Mouse (Mus musculus) embryonic facial prominence, embryonic 10.5 days (tissue): Measurements from ENCODE around the gene Kcnn3. TPM values are rescaled to one million over a fixed set of nuclear protein-coding genes. Genes with fewer than 3 reads are reported as not detected.

Experiments used
- DNase-seq: peaks from one replicate; pipeline ENCODE4 v3.0.0-alpha.2; 2017; ENCODE audit warnings: low spot score
- H3K27ac ChIP-seq: fragments of 300-500 bp; sonication (generic); replicated peaks from 2 replicates; pipeline ENCODE4 v1.5.1; 2016; ENCODE audit warnings: mild to moderate bottlenecking
- H3K27me3 ChIP-seq: fragments of 300-500 bp; sonication (generic); replicated peaks from 2 replicates; pipeline ENCODE4 v1.6.1; 2016; ENCODE audit warnings: low read depth, mild to moderate bottlenecking; ENCODE audit not compliant: poor library complexity, severe bottlenecking
- H3K36me3 ChIP-seq: fragments of 300-500 bp; sonication (generic); replicated peaks from 2 replicates; pipeline ENCODE4 v1.6.1; 2016; ENCODE audit warnings: mild to moderate bottlenecking, moderate library complexity
- H3K4me1 ChIP-seq: fragments of 300-500 bp; sonication (generic); 2 replicates; pipeline ENCODE4 v1.6.1; 2016
- H3K4me3 ChIP-seq: fragments of 300-500 bp; sonication (generic); 2 replicates; pipeline ENCODE4 v1.5.1; 2016; ENCODE audit warnings: mild to moderate bottlenecking, moderate library complexity
- H3K9me3 ChIP-seq: fragments of 300-500 bp; sonication (generic); 2 replicates; pipeline ENCODE4 v1.6.1; 2016; ENCODE audit warnings: mild to moderate bottlenecking
- WGBS: fragments of 180-500 bp; shearing (Covaris S2); methylation state at CpG from one replicate; pipeline ENCODE4 v1.1.7; 2016; 5-methylcytosine and 5-hydroxymethylcytosine counted together
- polyA plus RNA-seq: library from polyadenylated mRNA; unstranded; fragments of >200 nt; fragmentation: Nextera tagmentation; extraction: Ambion mirVana; gene quantifications from 2 replicates; pipeline ENCODE4 v1.2.1, GENCODE M21; 2016

The Kcnn3 gene
- 0.62 and 0.88 TPM in 2 replicates for polyA plus RNA-seq

DNA sequence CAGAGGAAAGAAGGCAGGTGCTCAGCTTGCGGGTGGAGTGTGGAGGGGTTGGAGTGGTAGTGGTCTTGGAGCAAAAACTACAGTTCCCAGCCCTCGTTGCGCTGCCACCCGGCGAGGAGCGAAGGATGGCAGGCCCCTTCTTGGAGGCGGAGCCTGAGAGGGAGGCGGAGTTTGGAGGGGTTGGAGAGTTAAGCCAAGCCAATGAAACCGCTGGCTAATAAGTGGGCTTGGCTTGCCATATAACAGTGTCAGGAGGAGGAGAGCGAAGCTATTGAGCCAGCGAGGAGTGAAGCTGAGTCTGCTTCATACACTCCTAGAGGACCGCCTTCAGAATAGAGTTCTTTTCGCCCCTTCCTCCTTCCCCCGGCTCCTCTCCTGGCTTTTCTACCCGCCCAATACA is at the start of gene Kcnn3:
Kcnn3 (plus strand) TSS at position 271 of the 400 bp plus-strand sequence.
- WGBS: under 1% methylated on average over 15 of the region's 15 CpGs
- Histone ChIP-seq H3K4me1 (peaks cover 40% of the 10 kb centered on the region), H3K27ac (peak within 1 kb of the TSS; percentile 72), H3K9me3 (peaks cover 8% of the 10 kb centered on the region), H3K27me3 (peaks cover 58% of the 10 kb centered on the region), H3K36me3 (no peaks in the 10 kb centered on the region), H3K4me3 (peak within 1 kb of the TSS; percentile 63)
- DNase-seq: peak; percentile 91

DNA sequence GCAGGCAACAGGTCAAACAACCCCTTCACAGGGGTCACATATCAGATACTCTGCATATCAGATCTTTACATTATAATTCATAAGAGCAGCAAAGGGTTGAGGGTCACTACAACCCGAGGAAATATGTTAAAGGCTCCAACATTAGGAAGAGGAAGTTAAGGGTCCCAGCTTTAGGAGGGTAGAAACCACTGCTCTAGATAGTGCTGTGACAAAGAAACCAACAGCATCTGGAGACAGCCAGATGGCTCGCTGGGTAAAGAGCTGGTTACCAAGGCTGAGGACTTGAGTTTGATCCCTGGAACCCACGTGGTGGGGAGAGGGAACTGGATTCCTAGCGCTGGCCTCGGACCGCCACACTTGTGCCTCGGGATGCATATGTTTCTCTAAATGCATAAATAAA is 47.7 kb upstream of the Kcnn3 start:
- 79% methylated on average over 7 of the region's 7 CpGs for WGBS
- peaks cover 28% of the 10 kb centered on the region for H3K36me3 ChIP-seq
- H3K9me3 ChIP-seq: no peaks in the 10 kb centered on the region
- 0 out of 2 replicates have a peak, but pooled peaks cover 3% of the 10 kb centered on the region for H3K4me1 ChIP-seq
- no peak for DNase-seq
- H3K27me3 ChIP-seq: no peaks in the 10 kb centered on the region
- no peak overlapping the region for H3K27ac ChIP-seq
- no peak overlapping the region for H3K4me3 ChIP-seq

DNA sequence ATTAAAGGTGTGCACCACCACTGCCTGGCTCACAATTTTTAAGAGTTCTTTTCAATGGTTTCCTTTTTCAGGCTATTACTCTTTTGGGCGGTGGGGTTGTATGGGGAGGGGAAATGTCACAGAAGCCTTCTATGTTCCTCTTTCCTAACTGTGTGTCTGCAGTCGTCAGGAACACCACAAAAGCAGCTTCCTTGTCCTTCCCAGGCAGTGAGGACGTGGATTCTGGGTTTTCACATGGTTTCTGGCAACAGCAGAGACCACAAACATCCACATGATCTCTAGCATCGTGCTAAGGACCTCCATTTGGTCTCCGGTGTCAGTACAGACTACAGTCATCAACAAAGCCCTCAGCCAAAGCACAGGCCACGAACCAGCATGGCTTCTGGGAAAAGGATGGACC is 46.1 kb upstream of the Kcnn3 start:
- no peaks in the 10 kb centered on the region for H3K27me3 ChIP-seq
- no peak overlapping the region for H3K27ac ChIP-seq
- no peak for DNase-seq
- H3K4me1 ChIP-seq: no peaks in the 10 kb centered on the region
- H3K36me3 ChIP-seq: peaks cover 12% of the 10 kb centered on the region
- WGBS: 78% methylated on average over 6 of the region's 6 CpGs
- no peaks in the 10 kb centered on the region for H3K9me3 ChIP-seq
- no peak overlapping the region for H3K4me3 ChIP-seq

DNA sequence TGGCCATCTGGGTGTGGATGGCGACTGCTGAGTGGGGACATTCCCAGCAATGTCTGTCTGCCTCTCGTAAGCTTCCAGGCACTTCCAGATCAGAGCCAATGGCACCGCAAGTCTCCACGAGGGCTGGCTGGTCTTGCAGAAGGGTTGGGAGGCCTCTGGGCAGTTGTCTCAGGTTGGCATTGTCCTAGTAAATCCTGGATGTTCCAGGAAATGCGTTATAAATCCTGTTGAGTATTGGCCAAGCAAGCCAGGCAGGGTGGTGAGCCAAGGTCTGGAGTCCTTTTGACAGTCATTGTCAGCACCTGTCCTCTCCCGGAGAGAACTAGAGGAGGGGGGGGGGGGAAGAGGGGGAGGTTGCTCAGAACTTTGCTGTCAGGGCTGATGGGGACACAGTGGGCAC is 40.9 kb upstream of the Kcnn3 start:
- DNase-seq: no peak
- no peaks in the 10 kb centered on the region for H3K4me1 ChIP-seq
- no peak overlapping the region for H3K4me3 ChIP-seq
- no peaks in the 10 kb centered on the region for H3K27me3 ChIP-seq
- H3K36me3 ChIP-seq: no peaks in the 10 kb centered on the region
- H3K27ac ChIP-seq: no peak overlapping the region
- no peaks in the 10 kb centered on the region for H3K9me3 ChIP-seq
- WGBS: 82% methylated on average over 6 of the region's 6 CpGs

DNA sequence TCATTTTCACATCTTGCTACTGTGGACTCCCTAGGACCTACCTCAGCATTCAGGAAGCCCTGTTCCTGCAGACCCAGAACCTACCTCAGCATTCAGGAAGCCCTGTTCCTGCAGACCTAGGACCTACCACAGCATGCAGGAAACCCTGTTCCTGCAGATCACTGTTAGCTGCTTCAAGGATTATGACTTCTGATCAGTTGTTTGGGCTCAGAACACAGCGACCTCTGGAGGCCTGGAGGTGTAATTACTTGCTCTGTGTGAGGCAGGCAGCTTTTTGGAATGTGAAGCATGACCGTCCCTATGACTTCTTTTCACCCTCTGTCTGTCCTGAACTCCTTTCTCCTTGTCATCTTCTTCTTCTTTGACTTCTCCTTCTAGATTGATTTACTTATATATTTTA is 38.5 kb upstream of the Kcnn3 start:
- Histone ChIP-seq H3K27me3 (peaks cover 8% of the 10 kb centered on the region; the same call in 1 of the 2 replicates), H3K27ac (no peak overlapping the region), H3K36me3 (no peaks in the 10 kb centered on the region), H3K4me3 (no peak overlapping the region), H3K4me1 (peaks cover 4% of the 10 kb centered on the region), H3K9me3 (no peaks in the 10 kb centered on the region)
- 40% methylated on average over 2 of the region's 2 CpGs for WGBS
- DNase-seq: peak; percentile 29

DNA sequence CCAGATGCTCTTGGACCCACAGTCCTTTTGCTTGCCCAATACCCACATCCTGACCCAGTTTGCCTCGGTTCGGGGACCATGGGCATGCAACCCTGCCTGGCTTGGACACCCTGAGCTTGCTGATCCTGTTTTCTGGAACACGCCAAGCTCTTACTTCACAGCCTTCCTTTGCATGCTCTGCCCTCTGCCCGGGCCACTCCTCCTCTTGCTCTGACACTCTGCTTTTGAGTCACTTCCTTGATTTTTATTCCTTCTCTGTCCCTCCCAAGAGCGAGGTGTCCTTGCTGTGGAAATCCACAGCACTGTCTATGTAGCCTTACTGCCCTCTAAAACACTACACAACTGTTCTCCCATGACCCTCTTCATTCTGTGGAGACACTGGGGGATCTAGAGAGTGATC is 37.7 kb upstream of the Kcnn3 start:
- Histone ChIP-seq H3K27ac (no peak overlapping the region; the same call in 1 of the 2 replicates), H3K27me3 (peaks cover 13% of the 10 kb centered on the region; the same call in 1 of the 2 replicates), H3K9me3 (no peaks in the 10 kb centered on the region), H3K4me1 (peaks cover 4% of the 10 kb centered on the region), H3K36me3 (no peaks in the 10 kb centered on the region), H3K4me3 (no peak overlapping the region)
- no peak for DNase-seq
- 88% methylated on average over 5 of the region's 5 CpGs for WGBS

DNA sequence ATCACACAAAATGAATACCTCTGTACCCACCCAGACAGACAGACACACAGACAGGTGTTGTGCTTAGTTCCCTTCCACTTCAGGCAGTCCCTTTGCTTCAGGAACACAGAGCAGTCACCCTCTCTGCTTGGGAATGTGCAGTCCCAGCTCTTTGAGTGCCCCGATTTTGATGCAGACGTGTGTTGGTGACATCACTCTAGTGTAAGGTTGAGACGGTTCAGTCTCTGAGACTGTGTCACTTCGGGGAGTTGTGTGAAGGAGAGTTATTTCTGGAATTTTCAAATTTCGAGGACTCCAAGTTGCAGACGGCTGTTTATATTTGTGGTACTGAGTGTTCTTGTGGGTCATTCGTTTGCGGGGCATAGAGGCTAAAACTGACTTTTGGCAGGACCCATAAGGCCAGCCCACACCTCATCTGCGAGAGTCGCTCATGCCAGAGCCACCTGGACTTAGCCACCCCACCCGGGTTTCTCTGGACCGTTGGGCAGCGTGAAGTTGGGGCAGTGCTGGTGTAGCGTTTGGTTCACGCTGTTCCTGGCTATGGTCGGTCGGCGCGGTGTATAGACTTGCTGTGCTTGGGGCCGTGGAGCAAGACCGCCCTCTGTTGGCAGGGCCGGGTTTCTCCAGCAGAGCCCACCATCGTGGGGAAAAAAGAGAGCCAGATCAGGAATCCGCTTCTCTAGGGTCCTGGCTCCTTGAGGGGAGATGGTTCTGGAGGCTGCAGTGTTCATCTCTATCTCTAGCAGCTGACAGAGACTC is 35.0 kb upstream of the Kcnn3 start:
- Histone ChIP-seq H3K4me3 (peak overlapping the region; percentile 28; the same call in 1 of the 2 replicates), H3K27me3 (peaks cover 16% of the 10 kb centered on the region; the same call in 1 of the 2 replicates), H3K9me3 (no peaks in the 10 kb centered on the region), H3K27ac (no peak overlapping the region), H3K36me3 (no peaks in the 10 kb centered on the region), H3K4me1 (peaks cover 4% of the 10 kb centered on the region)
- DNase-seq: peak; percentile 87
- WGBS: 22% methylated on average over 24 of the region's 24 CpGs

DNA sequence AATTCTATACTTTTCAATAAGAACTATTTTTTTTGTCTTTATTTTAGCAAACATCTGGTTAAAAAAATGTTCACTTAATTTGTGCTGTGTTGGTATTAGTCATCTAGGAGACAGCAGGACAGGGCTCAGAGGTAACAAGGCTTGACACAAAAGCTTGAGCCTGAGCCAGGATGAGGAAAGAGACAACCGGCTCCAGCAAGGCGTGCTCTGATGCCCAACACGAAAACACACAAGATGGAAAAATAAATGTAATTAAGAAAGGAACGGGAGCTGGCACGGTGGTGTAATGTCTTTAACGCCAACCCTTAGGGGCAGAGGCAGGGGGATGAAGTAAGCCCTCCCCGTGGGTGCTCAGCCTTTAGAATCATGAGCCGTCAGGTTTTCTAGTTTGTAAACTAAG is 33.9 kb upstream of the Kcnn3 start:
- H3K4me3 ChIP-seq: no peak overlapping the region
- peaks cover 4% of the 10 kb centered on the region for H3K4me1 ChIP-seq
- H3K27ac ChIP-seq: no peak overlapping the region
- DNase-seq: no peak
- peaks cover 16% of the 10 kb centered on the region; the same call in 1 of the 2 replicates for H3K27me3 ChIP-seq
- no peaks in the 10 kb centered on the region for H3K36me3 ChIP-seq
- WGBS: 87% methylated on average over 8 of the region's 8 CpGs
- H3K9me3 ChIP-seq: no peaks in the 10 kb centered on the region

DNA sequence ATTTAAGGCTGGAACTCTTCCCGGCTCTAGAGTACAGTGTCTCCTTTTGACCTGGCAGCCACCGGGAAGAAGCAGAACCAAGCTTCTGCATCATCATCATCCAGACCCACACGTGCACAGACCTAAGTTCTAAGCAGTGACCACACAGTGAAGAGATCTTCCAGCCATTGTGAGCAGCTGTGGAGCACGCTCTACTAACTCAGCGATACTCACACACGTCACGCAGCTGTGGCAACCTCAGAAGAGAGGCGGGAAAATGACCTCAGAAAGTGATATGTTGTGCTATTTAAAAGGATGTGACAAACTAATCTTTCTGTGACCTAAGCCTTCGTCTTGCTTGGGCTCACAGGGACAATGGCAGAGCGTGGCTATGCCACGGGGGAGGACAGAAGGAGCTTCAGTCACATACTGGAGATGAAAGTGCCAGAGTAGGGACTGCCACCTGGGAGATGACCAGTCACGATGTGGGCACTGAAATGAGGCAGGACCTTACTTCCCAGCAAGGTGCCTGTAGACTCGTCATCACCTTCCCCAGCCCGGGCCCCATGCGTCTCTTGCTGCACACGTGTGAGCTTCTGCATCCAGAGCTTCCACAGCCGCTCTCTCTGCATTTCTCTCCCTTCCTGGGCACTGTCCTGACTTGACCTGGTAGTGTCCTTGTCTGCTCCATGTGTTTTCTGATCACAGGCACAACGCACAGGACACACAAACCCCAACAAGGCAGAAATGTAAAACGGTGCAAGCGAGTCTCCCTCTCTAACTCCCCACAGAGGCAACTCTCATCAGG is 32.9 kb upstream of the Kcnn3 start:
- H3K4me1 ChIP-seq: peaks cover 6% of the 10 kb centered on the region
- no peak for DNase-seq
- no peaks in the 10 kb centered on the region for H3K9me3 ChIP-seq
- H3K27ac ChIP-seq: no peak overlapping the region
- no peaks in the 10 kb centered on the region for H3K36me3 ChIP-seq
- no peak overlapping the region for H3K4me3 ChIP-seq
- peaks cover 16% of the 10 kb centered on the region; the same call in 1 of the 2 replicates for H3K27me3 ChIP-seq
- 71% methylated on average over 20 of the region's 20 CpGs for WGBS

DNA sequence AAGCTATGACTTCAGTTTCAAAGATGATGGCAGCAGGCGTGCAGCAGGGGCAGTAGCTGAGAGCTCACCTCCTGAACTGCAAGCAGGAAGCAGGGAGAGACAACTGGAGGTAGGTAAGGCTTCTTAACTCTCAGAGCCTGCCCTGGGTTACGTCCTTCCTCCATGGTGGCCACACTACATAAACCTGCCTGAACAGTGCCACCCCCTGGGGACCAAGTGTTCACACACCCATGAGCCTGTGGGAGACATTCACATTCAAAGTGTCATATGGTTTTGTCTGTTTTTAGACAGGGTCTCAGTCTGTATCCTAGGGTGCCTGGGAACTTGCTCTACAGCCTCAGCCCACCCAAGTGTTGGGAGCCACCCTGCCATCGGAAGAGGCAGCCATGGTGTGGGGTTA is 29.2 kb upstream of the Kcnn3 start:
- Histone ChIP-seq H3K27ac (no peak overlapping the region), H3K36me3 (no peaks in the 10 kb centered on the region), H3K4me3 (no peak overlapping the region), H3K27me3 (peaks cover 12% of the 10 kb centered on the region; the same call in 1 of the 2 replicates), H3K4me1 (peaks cover 11% of the 10 kb centered on the region), H3K9me3 (no peaks in the 10 kb centered on the region)
- WGBS: 83% methylated on average over 3 of the region's 3 CpGs
- DNase-seq: no peak

DNA sequence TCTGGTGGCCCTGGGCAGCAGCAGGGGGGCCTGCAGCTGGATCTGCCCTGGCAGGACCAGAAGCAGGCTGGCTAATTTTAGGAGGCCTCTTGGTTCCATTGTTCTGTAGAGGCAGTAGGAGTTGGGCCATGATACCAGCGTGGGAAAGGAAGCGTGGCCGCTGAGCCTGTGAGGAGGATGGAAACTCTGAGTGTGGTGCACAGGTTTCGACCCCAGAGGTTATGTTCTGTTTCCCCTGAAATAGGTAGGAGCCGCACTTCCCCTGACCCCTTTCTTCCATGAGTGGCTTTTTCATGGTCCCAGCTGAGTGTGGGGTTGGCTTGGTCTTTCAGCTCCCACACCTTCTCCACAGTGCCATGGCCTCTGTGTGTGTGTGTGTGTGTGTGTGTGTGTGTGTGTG is 28.4 kb upstream of the Kcnn3 start:
- 83% methylated on average over 5 of the region's 5 CpGs for WGBS
- Histone ChIP-seq H3K9me3 (no peaks in the 10 kb centered on the region), H3K27ac (no peak overlapping the region), H3K4me3 (no peak overlapping the region), H3K36me3 (no peaks in the 10 kb centered on the region), H3K4me1 (peaks cover 11% of the 10 kb centered on the region), H3K27me3 (peaks cover 8% of the 10 kb centered on the region; the same call in 1 of the 2 replicates)
- DNase-seq: no peak

DNA sequence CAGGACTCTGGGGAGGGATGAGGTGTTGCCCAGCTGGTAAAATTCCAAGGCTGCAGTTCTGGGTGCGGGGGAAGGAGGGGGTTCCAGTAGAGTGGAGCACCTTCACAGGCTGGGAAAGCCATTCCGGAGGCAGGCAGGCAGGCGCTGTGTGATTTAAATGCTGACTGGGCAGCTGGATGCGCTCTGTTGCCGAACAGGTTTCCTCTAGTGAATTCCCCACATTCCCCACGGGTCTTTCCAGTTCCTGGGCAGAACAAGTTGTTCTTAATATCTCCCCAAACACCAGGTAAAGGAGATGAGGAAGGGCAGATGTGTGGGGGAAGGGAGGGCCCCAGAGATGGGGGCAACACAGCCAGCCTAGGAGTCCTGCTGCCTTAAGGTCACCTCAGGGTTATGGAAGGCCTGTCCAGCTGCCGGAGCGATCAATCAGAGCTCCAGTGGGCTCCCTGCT is 27.2 kb upstream of the Kcnn3 start:
- Histone ChIP-seq H3K36me3 (no peaks in the 10 kb centered on the region), H3K4me3 (no peak overlapping the region), H3K27ac (peak overlapping the region; percentile 12; the same call in 1 of the 2 replicates), H3K27me3 (no peaks in the 10 kb centered on the region), H3K9me3 (0 out of 2 replicates have a peak, but pooled peaks cover 3% of the 10 kb centered on the region), H3K4me1 (peaks cover 11% of the 10 kb centered on the region)
- WGBS: 53% methylated on average over 8 of the region's 8 CpGs
- DNase-seq: peak; percentile 32
